ENCODE assay signal across 8 mouse cellular contexts in the genomic region with DNA sequence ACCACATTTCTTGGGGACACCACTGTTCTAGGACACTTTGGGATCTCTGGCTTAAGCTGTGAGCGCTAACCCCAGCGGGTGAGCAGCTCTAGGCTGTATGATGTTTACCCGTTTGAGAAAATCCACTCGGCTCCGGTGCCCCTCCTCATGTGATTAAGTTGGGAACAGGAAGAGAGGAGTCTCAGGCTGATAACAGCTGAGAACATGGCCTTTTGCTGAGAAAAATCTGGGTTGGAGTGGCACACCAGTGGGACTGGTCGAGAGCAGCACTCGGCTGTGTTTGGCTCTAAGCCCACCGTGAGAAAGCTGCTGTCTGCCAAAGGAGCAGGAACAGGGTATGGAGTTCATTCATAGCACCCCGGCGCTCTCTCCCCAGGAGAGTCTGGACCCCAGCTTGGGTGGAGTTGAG. TPM values are rescaled to one million over a fixed set of nuclear protein-coding genes. Genes with fewer than 3 reads are reported as not detected.
DNase-seq lines count a peak whose midpoint lies in the region; TF ChIP-seq lines count a peak whose summit lies in the region.

No protein-coding gene starts in this region.

- TF ChIP-seq CTCF in layer of hippocampus, adult 2 months (conservative IDR thresholded peaks at IDR 0.05): no peak; the same call in 1 of the 2 replicates

- H3K4me1 ChIP-seq in midbrain, embryonic 10.5 days: peaks cover 72% of the 10 kb centered on the region

- peak overlapping the region; percentile 87 for H3K4me3 ChIP-seq in layer of hippocampus, adult 2 months
- peak overlapping the region; percentile 97 for H3K4me3 ChIP-seq in midbrain, embryonic 10.5 days

- no peak for DNase-seq in layer of hippocampus, adult 2 months (ENCODE audit: low spot score in 2 of 2)
- DNase-seq in layer of hippocampus, adult 18-20 months (ENCODE audit: low spot score in 2 of 2): no peak
- DNase-seq in cerebellum, postnatal 14 days: peak; percentile 67 to 72
- peak; percentile 51 for DNase-seq in heart, postnatal 4 days
- DNase-seq in midbrain, embryonic 10.5 days (ENCODE audit: low spot score): no peak
- no peak for DNase-seq in gastrocnemius, adult 8-10 months (ENCODE audit: low spot score in 2 of 2)
- no peak for DNase-seq in frontal cortex, postnatal 14 days (ENCODE audit: low spot score in 2 of 2)
- no peak for DNase-seq in left cerebral cortex, adult 9 months (ENCODE audit: low spot score in 2 of 2)

- H3K27me3 ChIP-seq in midbrain, embryonic 10.5 days (ENCODE audit: low read depth, poor library complexity, severe bottlenecking): peaks cover 43% of the 10 kb centered on the region

- H3K36me3 ChIP-seq in midbrain, embryonic 10.5 days: no peaks in the 10 kb centered on the region

- no peaks in the 10 kb centered on the region for H3K9me3 ChIP-seq in midbrain, embryonic 10.5 days (replicated peaks)

- WGBS in midbrain, embryonic 10.5 days: 10% methylated on average over 10 of the region's 10 CpGs

- no peak overlapping the region; the same call in 1 of the 2 replicates for H3K27ac ChIP-seq in layer of hippocampus, adult 2 months
- H3K27ac ChIP-seq in midbrain, embryonic 10.5 days (replicated peaks): no peak overlapping the region

RNA-seq across cellular contexts. Expression of a gene that starts 3.2 kb away (rescaled TPM):
- 10 to 100 TPM; 58.6 to 61.1 TPM for total RNA-seq in layer of hippocampus, adult 2 months (2021)
- total RNA-seq in layer of hippocampus, adult 18-20 months (2021): 10 to 100 TPM; 65.2 to 68.1 TPM
- 10 to 100 TPM in 1 of 2 experiments, 1 to 10 TPM in 1; 9.6 to 10.3 TPM for total RNA-seq in heart, postnatal 4 days (2021)
- 3.8 and 3.9 TPM in 2 replicates for polyA plus RNA-seq in midbrain, embryonic 10.5 days (2016; fragmentation: Nextera tagmentation; extraction: Ambion mirVana)
- 1 to 10 TPM; 4.6 to 7.1 (median 5.2) TPM for total RNA-seq in gastrocnemius, adult 8-10 months (2022)

RNA-seq across cellular contexts. Expression of a gene that starts 23.0 kb away (rescaled TPM):
- 1 to 10 TPM; 2.5 to 3.0 TPM for total RNA-seq in layer of hippocampus, adult 2 months (2021)
- total RNA-seq in layer of hippocampus, adult 18-20 months (2021): 1 to 10 TPM; 3.2 to 3.3 TPM
- total RNA-seq in heart, postnatal 4 days (2021): 10 to 100 TPM; 15.0 to 15.4 TPM
- 14.5 and 17.2 TPM in 2 replicates for polyA plus RNA-seq in midbrain, embryonic 10.5 days (2016; fragmentation: Nextera tagmentation; extraction: Ambion mirVana)
- total RNA-seq in gastrocnemius, adult 8-10 months (2022): 1 to 10 TPM; 1.0 to 2.3 (median 1.9) TPM

RNA-seq across cellular contexts. Expression of a gene that starts 41.6 kb away (rescaled TPM):
- total RNA-seq in layer of hippocampus, adult 2 months (2021): 100 to 1,000 TPM; 117 to 121 TPM
- total RNA-seq in layer of hippocampus, adult 18-20 months (2021): 100 to 1,000 TPM in 1 of 2 experiments, 10 to 100 TPM in 1; 94.5 to 101 TPM
- 10 to 100 TPM; 92.0 to 92.6 TPM for total RNA-seq in heart, postnatal 4 days (2021)
- 63.3 and 67.3 TPM in 2 replicates for polyA plus RNA-seq in midbrain, embryonic 10.5 days (2016; fragmentation: Nextera tagmentation; extraction: Ambion mirVana)
- total RNA-seq in gastrocnemius, adult 8-10 months (2022): 100 to 1,000 TPM; 121 to 159 (median 140) TPM

Comparison
In these comparisons a context has a peak if more than half of its experiments do, and no peak if none do; other contexts are left out.
1. DNase-seq: peak in cerebellum, postnatal 14 days (2 of 2) and heart, postnatal 4 days (single experiment); none in layer of hippocampus, adult 2 months (0 of 2), layer of hippocampus, adult 18-20 months (0 of 2), midbrain, embryonic 10.5 days (single experiment), gastrocnemius, adult 8-10 months (0 of 2), frontal cortex, postnatal 14 days (0 of 2) and left cerebral cortex, adult 9 months (0 of 2).
2. RNA of a gene that starts 3.2 kb away (total RNA-seq): 65.2 to 68.1 TPM in layer of hippocampus, adult 18-20 months and 58.6 to 61.1 TPM in layer of hippocampus, adult 2 months; 9.6 to 10.3 TPM in heart, postnatal 4 days and 4.6 to 7.1 TPM in gastrocnemius, adult 8-10 months; every median in the first group is over 4 times any median in the second.